Mouse (Mus musculus) brain, adult 2 months (tissue): ENCODE results near the gene Fam126a.

Experiments
- DNase-seq: peaks from one replicate; pipeline ENCODE4 v3.0.0; 2011; ENCODE audit warnings: low read depth, low spot score

Fam126a gene

GRCm38 (mm10) chr5:23992876-23993552 is 37.5 kb downstream of the Fam126a start:
- peak; percentile 83 for DNase-seq

DNA sequence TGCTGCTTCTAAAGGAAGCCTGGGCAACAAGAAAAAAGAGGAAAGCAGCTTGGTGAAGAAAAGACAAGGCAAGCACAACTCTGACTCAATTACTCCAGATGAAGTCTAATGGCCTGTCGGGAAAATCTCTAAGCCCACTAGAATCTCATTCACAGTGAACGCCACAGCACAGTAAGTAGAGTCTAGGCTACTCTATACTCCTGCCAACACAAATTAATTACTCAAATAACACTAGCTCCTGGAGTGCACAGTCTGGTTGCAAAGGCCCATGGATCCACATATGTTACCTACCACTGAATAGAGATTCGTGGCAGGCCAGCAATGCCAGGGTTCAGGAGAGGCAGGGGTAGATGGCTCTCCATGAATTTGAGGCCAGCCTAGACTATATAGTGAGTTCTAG is 40.5 kb downstream of the Fam126a start:
- DNase-seq, result no peak

GRCm38 (mm10) chr5:23987792-23988191 is 42.7 kb downstream of the Fam126a start:
- no peak for DNase-seq

DNA sequence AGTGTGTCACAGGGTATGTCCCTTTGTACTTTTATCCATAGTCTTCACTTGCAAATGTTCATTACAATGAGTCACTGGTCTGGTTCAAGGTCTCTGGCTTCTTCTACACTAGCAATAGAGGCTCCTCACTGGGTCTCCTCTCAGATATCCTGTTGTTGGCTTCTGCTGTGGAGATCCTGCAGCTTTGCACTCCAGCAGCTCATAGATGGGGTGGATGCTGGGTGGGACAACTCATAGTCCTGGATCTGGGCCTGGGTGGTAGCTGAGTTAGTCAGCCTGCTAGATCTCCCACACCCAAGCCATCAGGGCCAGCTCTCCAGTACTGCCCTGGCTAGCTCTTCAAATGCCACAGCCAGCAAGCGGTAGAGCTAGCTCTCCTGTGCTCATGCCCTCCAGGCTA is 48.4 kb downstream of the Fam126a start:
- DNase-seq, result no peak

DNA sequence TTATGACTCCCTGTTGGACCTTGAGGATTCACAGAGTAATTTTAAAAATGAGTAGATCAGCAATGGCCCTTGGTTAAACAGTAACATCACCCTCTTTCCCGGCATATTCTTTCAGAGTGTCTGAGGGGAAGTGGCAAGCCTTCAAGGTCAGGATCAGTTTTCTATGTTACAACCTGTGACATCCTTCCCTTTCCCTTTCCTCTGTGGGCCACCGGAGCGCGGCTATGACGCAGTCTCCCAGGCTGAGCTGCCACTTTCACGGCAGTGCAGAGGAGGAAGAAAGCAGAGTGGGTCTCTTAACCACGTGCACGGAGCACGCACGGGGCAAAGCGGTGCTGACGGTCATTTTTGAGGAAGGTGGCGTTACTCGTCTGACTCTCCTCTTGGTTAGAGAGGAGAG is 52.0 kb downstream of the Fam126a start:
- no peak for DNase-seq

- DNase-seq, result no peak
Measured at GRCm38 (mm10) chr5:23974994-23975575, 55.4 kb downstream of the Fam126a start.

DNA sequence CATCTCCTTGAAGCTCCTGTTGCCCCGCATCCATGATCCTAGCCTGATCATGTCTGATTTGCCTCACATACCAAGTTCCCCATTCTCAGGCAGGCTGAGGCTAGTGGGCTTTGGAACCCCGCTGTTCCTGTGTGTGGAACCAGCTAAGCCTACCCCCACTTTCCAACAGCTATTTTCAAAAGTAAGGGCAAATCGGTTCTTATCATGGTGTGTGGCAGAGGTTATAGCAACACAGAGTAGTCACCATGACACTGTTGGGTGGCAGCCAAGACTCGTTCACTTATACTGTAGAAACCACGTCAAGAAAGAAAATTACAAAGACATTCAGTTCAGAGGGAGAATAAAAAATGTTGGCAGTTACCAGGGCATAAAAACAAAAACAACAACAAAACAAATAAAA is 62.8 kb downstream of the Fam126a start:
- DNase-seq, result no peak

DNA sequence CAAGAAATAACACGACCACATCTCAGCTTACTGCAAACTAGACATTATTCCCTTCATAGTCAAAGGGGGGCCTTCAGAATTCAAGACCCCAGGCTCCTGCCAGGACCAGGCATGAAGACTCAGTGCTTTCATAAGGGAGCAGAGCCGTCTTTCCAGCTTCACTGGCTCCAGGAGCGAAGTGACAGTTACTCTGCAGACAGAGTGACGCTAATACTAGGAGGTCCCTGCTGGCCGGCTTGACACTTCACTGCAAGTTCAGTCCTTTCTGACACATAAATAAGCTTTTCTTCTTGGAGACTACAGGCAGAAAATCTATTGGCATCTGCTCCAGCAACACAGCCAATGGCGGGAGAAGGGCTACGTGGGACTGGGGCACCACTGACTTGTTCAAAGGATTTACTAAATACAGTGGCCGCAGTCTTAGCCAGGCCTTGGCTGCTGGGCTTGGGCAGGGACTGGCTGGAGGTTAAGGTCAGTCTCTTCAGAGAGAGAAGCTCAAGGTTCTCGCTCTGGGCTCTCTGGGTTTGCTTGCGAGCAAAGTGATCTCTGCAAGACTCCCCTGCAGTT is 65.8 kb downstream of the Fam126a start:
- DNase-seq, result no peak

GRCm38 (mm10) chr5:23953047-23953446 is 77.4 kb downstream of the Fam126a start:
- no peak for DNase-seq

DNA sequence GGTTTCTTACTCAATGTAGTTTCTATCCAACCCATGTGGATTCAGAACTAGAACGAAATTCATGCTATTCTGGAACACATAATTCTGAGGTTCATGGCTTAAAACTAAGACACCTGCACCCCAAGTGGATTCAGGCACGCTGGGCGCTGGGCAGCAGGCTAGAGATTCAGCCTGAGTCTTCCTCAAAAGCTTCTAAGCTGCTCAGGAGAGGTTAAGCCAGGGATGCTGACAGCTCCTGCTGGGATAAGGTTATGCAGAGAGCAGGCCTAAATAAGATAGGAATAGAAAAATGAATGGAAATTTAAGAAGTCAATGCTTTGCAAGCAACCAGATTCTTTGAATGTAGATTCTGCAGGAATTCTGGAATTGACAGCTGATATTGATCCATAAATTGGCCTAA is 82.4 kb downstream of the Fam126a start:
- DNase-seq, result no peak

DNA sequence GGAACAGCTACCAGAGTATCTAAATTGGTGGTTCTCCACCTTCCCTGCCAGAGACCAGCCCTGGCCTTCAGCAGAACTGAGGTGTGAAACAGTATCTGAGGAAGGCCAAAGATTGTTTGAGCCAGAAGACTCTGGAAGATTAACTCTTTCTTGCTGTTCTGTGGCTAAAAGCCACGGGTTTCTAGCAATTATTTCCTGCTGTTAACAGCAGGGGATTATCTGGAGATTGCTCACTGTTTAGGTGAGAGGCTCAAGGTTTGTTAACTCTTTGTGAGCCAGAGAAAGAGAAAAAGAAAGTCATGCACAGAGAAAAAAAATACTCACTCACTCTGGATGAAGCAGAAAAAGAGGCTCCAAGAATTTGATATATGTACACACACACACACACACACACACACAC is 85.4 kb downstream of the Fam126a start:
- no peak for DNase-seq

DNA sequence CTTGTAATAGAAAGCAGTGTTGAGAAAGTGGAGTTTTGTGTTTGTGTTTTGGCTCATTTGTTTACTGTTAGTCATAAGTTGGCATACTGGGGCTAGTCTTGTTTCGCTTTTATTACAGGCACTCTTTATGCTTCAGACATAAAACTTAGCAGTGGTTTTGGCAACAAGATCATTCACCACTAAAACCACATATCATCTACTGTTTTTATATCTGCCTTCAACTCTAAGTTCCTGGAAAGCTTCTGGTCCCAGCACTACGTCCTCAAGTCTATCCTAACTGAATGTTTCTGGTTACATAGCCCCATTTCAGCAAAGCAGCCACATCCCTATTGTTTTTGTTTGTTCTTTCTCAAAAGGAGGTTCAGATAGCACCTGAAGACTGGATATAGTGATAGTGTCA is 87.0 kb downstream of the Fam126a start:
- DNase-seq, result no peak

DNA sequence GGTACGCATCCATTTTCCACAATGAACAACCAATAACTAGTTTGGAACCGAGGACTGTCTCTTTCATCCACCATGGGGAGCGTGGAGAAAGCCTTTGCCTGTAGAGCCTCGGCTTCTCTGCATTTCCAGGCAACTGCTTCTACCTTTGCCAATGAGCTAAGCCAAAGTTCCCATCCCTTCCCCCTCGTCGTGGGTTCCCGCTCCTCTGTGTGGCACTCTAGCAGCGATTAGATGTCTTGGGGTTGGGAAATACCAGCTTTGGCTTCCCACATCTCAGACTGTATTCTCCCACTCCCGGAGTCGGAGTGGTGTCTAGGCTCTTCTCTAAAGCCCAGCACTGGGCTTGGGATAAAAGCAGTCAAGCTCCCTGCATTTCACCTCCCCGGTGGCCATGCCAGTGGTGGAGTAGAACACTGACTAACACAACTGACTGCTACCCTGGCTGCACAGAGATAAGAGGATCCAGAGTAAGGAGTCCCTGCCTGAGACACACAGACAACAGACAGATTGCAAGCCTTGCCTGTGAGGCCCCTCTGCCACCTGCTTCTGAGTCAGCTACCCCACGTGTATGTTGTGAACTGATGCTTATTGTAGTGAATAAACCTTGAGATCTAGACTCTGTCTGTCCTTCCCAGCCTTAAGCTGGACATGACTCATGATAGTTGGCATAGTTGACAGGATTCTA is 106.9 kb downstream of the Fam126a start:
- peak; percentile 9 for DNase-seq

- peak; percentile 35 for DNase-seq
Measured at GRCm38 (mm10) chr5:23922516-23923291, 107.8 kb downstream of the Fam126a start.

DNA sequence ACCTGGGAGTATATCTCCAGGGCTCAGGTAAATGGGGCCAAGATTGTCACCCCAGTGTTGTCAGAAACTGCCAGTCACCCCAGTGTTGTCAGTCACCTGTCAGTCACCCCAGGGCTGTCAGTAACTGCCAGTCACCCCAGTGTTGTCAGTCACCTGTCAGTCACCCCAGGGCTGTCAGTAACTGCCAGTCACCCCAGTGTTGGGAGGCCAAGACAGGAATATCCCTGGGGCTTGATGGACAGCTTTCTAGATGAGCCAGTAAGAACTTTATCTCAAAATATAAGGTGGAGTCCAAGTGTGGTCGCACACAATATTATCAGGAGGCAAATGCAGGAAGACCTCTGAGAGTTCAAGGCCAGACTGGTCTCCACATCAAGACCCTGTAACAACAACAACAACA is 109.2 kb downstream of the Fam126a start:
- no peak for DNase-seq

- no peak for DNase-seq
Measured at GRCm38 (mm10) chr5:23919892-23920731, 110.4 kb downstream of the Fam126a start.

- DNase-seq, result no peak
Measured at GRCm38 (mm10) chr5:23917301-23917700, 113.2 kb downstream of the Fam126a start.

DNA sequence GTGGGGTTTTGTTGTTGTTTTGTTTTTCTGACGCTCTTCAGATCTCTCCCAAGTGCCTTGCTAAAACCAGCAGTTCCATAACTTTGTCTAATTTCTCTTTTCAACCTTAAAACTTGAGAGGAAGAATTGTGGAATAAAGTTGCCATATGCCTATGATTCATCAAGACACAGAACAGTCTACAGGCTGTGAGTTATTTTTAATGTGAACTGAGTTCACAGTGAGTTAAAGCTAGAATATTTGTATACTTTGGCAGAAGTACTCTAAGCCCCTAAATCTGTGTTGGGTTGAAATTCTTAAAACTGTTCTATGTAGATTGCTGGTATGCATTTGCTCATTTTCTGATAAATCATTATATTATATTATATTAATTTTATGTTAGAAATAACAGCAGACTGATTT is 118.9 kb downstream of the Fam126a start:
- peak; percentile 72 for DNase-seq

DNA sequence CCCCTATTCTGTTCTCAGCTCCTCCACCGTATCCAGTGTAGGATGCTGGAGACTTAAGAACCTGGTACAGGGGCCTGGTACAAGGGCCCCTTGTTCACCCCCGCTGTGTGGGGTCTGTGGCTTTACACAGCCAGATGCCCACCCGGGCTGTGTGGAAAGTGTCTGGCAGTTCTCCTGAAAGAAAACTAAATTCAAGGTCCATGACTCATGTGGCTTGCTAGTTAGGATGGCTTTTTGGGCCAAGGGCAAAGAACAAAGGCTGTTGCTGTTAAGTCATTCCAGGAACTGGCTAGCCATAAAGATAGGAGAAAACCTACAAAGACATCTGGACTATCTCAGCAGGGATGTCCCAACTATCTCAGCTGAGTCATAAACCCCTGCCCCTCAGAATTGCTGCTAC is 121.2 kb downstream of the Fam126a start:
- DNase-seq, result no peak

DNA sequence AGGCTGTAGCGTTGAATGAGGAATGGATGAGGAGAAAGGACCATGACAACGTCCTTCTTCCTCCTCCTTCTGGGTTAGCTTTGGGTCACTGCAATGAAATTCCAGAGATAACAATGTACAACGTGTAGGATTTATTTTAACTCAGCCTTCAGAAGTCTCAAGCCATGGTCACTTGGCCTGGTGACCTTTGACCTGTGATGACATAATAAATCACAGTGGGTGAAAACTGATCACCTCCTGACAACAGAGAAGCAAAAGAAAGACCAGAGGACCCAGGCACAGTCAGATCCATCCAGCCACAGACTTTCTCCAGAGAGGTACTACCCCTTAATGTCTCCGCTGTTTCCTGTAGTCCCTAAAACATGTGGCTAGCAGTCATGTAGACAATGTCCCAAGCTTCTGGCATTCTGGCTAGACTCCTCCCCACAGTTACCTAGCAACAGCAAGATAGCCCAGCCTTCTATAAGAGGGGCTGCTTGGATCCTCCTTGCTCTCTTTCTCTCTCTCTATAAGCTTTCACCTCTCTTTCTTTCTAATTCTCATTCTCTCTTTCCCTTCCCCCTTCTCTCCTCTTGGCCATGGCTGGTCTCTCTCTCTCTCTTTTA is 121.9 kb downstream of the Fam126a start:
- DNase-seq, result no peak

DNA sequence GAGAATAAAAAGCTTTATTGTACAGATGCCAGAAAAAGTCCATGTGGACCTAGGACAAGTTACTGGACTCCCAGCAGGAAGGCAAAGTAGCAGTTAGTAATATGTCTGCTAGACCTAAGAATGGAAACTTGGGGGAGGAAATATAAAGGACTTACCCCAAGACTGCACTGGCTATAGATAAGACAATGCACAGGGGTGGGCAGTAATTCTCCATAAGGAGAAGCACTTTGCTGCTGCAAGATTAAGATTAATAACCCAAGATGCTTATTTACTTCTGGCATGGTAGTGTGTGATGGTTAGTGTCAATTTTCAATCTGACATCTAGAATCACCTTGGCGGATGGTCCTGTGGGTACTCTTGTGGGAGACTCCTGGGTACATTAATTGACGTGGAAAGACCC is 128.3 kb downstream of the Fam126a start:
- DNase-seq, result no peak
